Comparison of ENCODE assay signal across 23 mouse cellular contexts in the genomic region with DNA sequence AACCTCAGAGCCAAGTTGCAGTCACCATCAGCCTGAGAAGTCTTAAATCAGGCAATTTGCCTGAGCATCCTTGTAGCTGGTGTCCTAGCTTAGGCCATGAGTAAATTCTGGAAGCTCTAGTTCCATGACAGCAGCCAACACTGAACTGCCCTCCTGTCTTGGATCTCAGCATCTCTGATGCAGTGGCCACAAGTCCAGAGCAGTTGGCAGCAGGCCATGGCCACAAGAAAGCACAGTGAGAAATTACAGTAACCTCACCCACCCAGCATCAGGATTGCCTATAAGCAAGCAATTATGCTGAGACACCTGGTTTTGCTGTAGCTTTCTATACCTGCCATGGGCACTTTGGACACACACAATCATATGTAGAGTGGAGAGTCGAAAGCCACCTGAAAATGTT.
"Had no signal": no experiment of that assay in that cellular context is flagged by ENCODE, and none has a peak within 500 bp of the region (broad histone marks: within the 10 kb centered on the region; RNA-seq: fewer than 3 reads in every experiment).

No protein-coding gene starts in this region.

- H3K36me3 ChIP-seq: heart, embryonic 13.5 days; heart, embryonic 15.5 days; hindbrain, embryonic 10.5 days; hindbrain, embryonic 12.5 days; intestine, embryonic 15.5 days; limb, embryonic 13.5 days; limb, embryonic 15.5 days; liver, embryonic 12.5 days had no signal

- H3K4me2 ChIP-seq: heart, embryonic 11.5 days; heart, embryonic 13.5 days; heart, embryonic 15.5 days; hindbrain, embryonic 12.5 days; hindbrain, embryonic 14.5 days; intestine, embryonic 15.5 days; limb, embryonic 13.5 days; limb, embryonic 15.5 days; liver, embryonic 12.5 days had no signal

- ATAC-seq: hindbrain, embryonic 16.5 days; inflammation-experienced regulatory T-cells, adult 6 months; intestine, embryonic 15.5 days; intestine, postnatal 0 days; liver, embryonic 12.5 days had no signal

- H3K4me3 ChIP-seq: heart, embryonic 13.5 days; heart, embryonic 15.5 days; hindbrain, embryonic 10.5 days; hindbrain, embryonic 12.5 days; intestine, embryonic 15.5 days; layer of hippocampus, adult 2 months; left cerebral cortex, adult 2 months; limb, embryonic 13.5 days; limb, embryonic 15.5 days; liver, embryonic 12.5 days had no signal

- H3K9ac ChIP-seq: heart, embryonic 13.5 days; heart, embryonic 15.5 days; hindbrain, embryonic 12.5 days; hindbrain, embryonic 14.5 days; intestine, embryonic 15.5 days; limb, embryonic 13.5 days; limb, embryonic 15.5 days; liver, embryonic 12.5 days; liver, embryonic 14.5 days had no signal

- H3K27ac ChIP-seq: heart, embryonic 13.5 days; heart, embryonic 15.5 days; hindbrain, embryonic 10.5 days; hindbrain, embryonic 12.5 days; hindbrain, embryonic 14.5 days; intestine, embryonic 15.5 days; kidney, postnatal 0 days; layer of hippocampus, adult 2 months; left cerebral cortex, adult 2 months; limb, embryonic 13.5 days; limb, embryonic 15.5 days; liver, embryonic 12.5 days; liver, embryonic 14.5 days had no signal

- DNase-seq: gastrocnemius, postnatal 25 days; heart, postnatal 4 days; kidney, adult 18-20 months; kidney, adult 8-10 months; kidney, postnatal 25 days; kidney, postnatal 4 days had no signal

- H3K9me3 ChIP-seq: heart, embryonic 13.5 days; heart, embryonic 15.5 days; hindbrain, embryonic 10.5 days; hindbrain, embryonic 12.5 days; intestine, embryonic 15.5 days; limb, embryonic 13.5 days; limb, embryonic 15.5 days; liver, embryonic 12.5 days had no signal

- H3K4me1 ChIP-seq: heart, embryonic 13.5 days; heart, embryonic 15.5 days; intestine, embryonic 15.5 days; liver, embryonic 12.5 days had no signal
